Mouse (Mus musculus) embryonic facial prominence, embryonic 11.5 days (tissue): ENCODE results near the gene Slit3. TPM values are rescaled to one million over a fixed set of nuclear protein-coding genes. Genes with fewer than 3 reads are reported as not detected.
A peak's percentile ranks its signal among the peaks of the same experiment; 100 is the strongest.

ENCODE experiments used
- ATAC-seq: fragments of 200-750 bp; cut with Nextera tagmentation; replicated peaks from 2 replicates; pipeline ENCODE4 v1.8.0; 2017; ENCODE audit warnings: low read depth; ENCODE audit not compliant: insufficient number of reproducible peaks, low FRiP score, low TSS enrichment
- DNase-seq: peaks from one replicate; pipeline ENCODE4 v3.0.0-alpha.2; 2015; ENCODE audit warnings: low spot score
- H3K27ac ChIP-seq: fragments of 300-500 bp; sonication (generic); replicated peaks from 2 replicates; pipeline ENCODE4 v1.5.1; 2014; ENCODE audit warnings: mild to moderate bottlenecking, low read depth, low read length, control low read depth
- H3K27me3 ChIP-seq: fragments of 300-500 bp; sonication (generic); 2 replicates; pipeline ENCODE4 v1.6.1; 2014; ENCODE audit warnings: mild to moderate bottlenecking, low read length, moderate library complexity, mixed read lengths; ENCODE audit not compliant: control insufficient read depth, insufficient read depth
- H3K36me3 ChIP-seq: fragments of 300-500 bp; sonication (generic); replicated peaks from 2 replicates; pipeline ENCODE4 v1.6.1; 2014; ENCODE audit warnings: low read depth, mild to moderate bottlenecking, low read length, moderate library complexity, mixed read lengths; ENCODE audit not compliant: control insufficient read depth, insufficient read depth
- H3K4me1 ChIP-seq: fragments of 300-500 bp; sonication (generic); 2 replicates; pipeline ENCODE4 v1.6.1; 2014; ENCODE audit warnings: low read length, mixed read lengths; ENCODE audit not compliant: control insufficient read depth, insufficient read depth
- H3K4me2 ChIP-seq: fragments of 300-500 bp; sonication (generic); 2 replicates; pipeline ENCODE4 v1.6.1; 2014; ENCODE audit warnings: low read depth, mild to moderate bottlenecking, control low read depth, low read length, moderate library complexity
- H3K4me3 ChIP-seq: fragments of 300-500 bp; sonication (generic); 2 replicates; pipeline ENCODE4 v1.5.1; 2014; ENCODE audit warnings: low read depth, low read length, control low read depth
- H3K9ac ChIP-seq: fragments of 300-500 bp; sonication (generic); replicated peaks from 2 replicates; pipeline ENCODE4 v1.6.1; 2014; ENCODE audit warnings: mild to moderate bottlenecking, control low read depth, low read length
- H3K9me3 ChIP-seq: fragments of 300-500 bp; sonication (generic); replicated peaks from 2 replicates; pipeline ENCODE4 v1.6.1; 2016; ENCODE audit warnings: mild to moderate bottlenecking, low read length, inconsistent platforms, mixed read lengths; ENCODE audit not compliant: control insufficient read depth
- WGBS: fragments of 180-500 bp; shearing (Covaris S2); extraction: QIAGEN DNeasy Blood & Tissue Kit; methylation state at CpG from one replicate; pipeline ENCODE4 v1.1.7; 2014; 5-methylcytosine and 5-hydroxymethylcytosine counted together
- polyA plus RNA-seq: library from polyadenylated mRNA; unstranded; fragments of >200 nt; fragmentation: Nextera tagmentation; extraction: Ambion mirVana; gene quantifications from 2 replicates; pipeline ENCODE4 v1.2.1, GENCODE M21; 2014

Gene Slit3
- polyA plus RNA-seq, 1 experiment from 2014 or later, result 10.5 TPM

GRCm38 (mm10) chr11:35504916-35505315 is 383.9 kb downstream of the Slit3 start:
- ATAC-seq (no peak), DNase-seq (no peak)
- Histone ChIP-seq H3K27me3 (no peaks in the 10 kb centered on the region), H3K4me2 (no peak overlapping the region), H3K4me1 (peaks cover 5% of the 10 kb centered on the region; the same call in 1 of the 2 replicates), H3K36me3 (no peaks in the 10 kb centered on the region), H3K4me3 (no peak overlapping the region), H3K9me3 (no peaks in the 10 kb centered on the region), H3K9ac (no peak overlapping the region), H3K27ac (no peak overlapping the region)
- WGBS, result 51% methylated on average over 8 of the region's 8 CpGs

GRCm38 (mm10) chr11:35505316-35505715 is 384.3 kb downstream of the Slit3 start:
- 43% methylated on average over 4 of the region's 4 CpGs for WGBS
- Histone ChIP-seq H3K9ac (no peak overlapping the region), H3K36me3 (no peaks in the 10 kb centered on the region), H3K27me3 (no peaks in the 10 kb centered on the region), H3K4me3 (no peak overlapping the region), H3K4me2 (no peak overlapping the region), H3K27ac (no peak overlapping the region), H3K4me1 (peaks cover 5% of the 10 kb centered on the region; the same call in 1 of the 2 replicates), H3K9me3 (no peaks in the 10 kb centered on the region)
- DNase-seq (no peak), ATAC-seq (no peak)

DNA sequence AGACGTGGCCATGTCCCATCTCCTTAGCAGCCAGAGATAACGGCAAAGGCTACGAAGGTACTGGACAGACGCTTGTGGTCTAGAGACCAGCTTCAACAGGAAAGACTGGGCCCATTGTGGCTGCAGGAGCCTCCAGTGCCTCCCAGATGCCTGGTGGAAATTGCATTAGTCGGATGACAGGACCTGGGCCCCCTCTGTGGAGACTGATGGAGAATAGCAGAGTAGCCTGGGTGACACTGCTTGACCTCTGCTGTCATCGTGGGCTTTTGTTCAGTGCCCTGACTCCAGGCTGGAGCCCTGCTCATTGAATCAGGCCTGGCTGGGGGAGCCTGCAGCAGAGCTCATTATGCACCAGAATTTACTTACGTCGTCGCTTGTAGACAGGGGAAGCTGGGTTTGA is 384.8 kb downstream of the Slit3 start:
- H3K27me3 ChIP-seq, result no peaks in the 10 kb centered on the region
- H3K4me2 ChIP-seq, result no peak overlapping the region
- H3K9me3 ChIP-seq, result no peaks in the 10 kb centered on the region
- ATAC-seq (peak; percentile 42; the same call in 1 of the 2 replicates), DNase-seq (no peak)
- H3K4me1 ChIP-seq, result peaks cover 5% of the 10 kb centered on the region; the same call in 1 of the 2 replicates
- H3K9ac ChIP-seq, result no peak overlapping the region
- no peaks in the 10 kb centered on the region for H3K36me3 ChIP-seq
- H3K4me3 ChIP-seq, result no peak overlapping the region
- H3K27ac ChIP-seq, result no peak overlapping the region
- WGBS, result 12% methylated on average over 9 of the region's 9 CpGs

DNA sequence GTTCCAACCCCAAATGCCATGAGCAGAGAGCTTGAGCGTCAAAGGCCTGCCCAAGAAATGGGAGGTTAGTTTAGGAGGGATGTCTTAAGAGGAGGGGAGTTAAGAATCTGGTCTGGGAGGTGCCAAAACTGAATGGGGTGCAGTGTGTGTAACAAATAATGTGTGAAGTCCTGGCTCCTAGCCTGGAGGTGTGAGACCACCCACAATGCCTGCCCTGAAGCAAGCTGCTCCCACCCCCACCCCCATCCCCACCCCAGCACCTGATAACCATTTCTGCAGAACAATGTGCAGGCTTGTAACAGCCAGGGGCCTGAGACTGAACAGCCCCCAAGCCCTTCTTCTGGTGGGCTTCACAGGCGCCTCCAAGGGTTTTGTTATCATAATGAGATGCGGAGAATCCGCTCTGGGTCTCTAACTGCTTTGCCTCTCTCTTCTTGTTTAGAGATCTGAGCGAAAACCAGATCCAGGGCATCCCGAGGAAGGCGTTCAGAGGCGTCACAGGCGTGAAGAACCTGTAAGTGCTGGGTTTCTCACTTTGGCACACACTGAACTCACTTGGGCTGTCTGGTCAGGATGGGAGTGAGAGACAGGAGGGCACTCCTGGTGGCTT is 386.9 kb downstream of the Slit3 start:
- Histone ChIP-seq H3K36me3 (no peaks in the 10 kb centered on the region), H3K4me1 (peaks cover 4% of the 10 kb centered on the region; the same call in 1 of the 2 replicates), H3K9ac (no peak overlapping the region), H3K9me3 (no peaks in the 10 kb centered on the region), H3K4me3 (no peak overlapping the region), H3K27ac (peak overlapping the region; percentile 1; the same call in 1 of the 2 replicates), H3K4me2 (no peak overlapping the region), H3K27me3 (no peaks in the 10 kb centered on the region)
- no peak for ATAC-seq
- no peak for DNase-seq
- 38% methylated on average over 9 of the region's 9 CpGs for WGBS

GRCm38 (mm10) chr11:35512686-35513085 is 391.7 kb downstream of the Slit3 start:
- no peak for ATAC-seq
- H3K4me1 ChIP-seq, result peaks cover 8% of the 10 kb centered on the region; the same call in 1 of the 2 replicates
- WGBS, result 3% methylated on average over 4 of the region's 4 CpGs
- H3K27me3 ChIP-seq, result no peaks in the 10 kb centered on the region
- H3K9me3 ChIP-seq, result no peaks in the 10 kb centered on the region
- H3K27ac ChIP-seq, result no peak overlapping the region
- no peak overlapping the region for H3K4me2 ChIP-seq
- no peaks in the 10 kb centered on the region for H3K36me3 ChIP-seq
- no peak overlapping the region for H3K4me3 ChIP-seq
- DNase-seq, result peak; percentile 58
- H3K9ac ChIP-seq, result no peak overlapping the region

DNA sequence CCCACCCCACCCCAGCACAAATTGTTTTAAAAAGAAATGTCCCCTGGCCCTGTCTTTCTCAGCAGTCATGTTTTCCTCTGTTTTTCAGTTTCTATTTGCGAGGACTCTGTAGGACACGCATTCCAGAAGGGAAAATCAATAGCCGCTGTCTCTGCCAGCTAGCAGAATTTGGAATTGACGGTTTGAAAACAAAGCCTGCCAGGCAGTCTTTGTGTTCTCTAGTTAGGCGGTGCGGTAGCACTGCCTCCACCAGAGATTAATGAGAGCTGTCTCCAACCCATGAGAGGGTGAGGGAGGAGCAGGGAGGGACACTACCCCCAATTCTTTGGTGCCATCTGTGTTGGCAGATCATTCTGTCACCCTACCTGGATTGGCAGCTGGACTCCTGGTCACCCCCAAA is 392.3 kb downstream of the Slit3 start:
- H3K9me3 ChIP-seq, result no peaks in the 10 kb centered on the region
- no peak overlapping the region for H3K4me2 ChIP-seq
- no peaks in the 10 kb centered on the region for H3K27me3 ChIP-seq
- WGBS, result 14% methylated on average over 6 of the region's 6 CpGs
- H3K36me3 ChIP-seq, result no peaks in the 10 kb centered on the region
- no peak overlapping the region for H3K4me3 ChIP-seq
- H3K4me1 ChIP-seq, result peaks cover 8% of the 10 kb centered on the region; the same call in 1 of the 2 replicates
- no peak overlapping the region for H3K27ac ChIP-seq
- DNase-seq (no peak), ATAC-seq (no peak)
- H3K9ac ChIP-seq, result no peak overlapping the region; the same call in 1 of the 2 replicates

- Histone ChIP-seq H3K36me3 (no peaks in the 10 kb centered on the region), H3K27me3 (no peaks in the 10 kb centered on the region), H3K4me3 (no peak overlapping the region), H3K9ac (no peak overlapping the region), H3K4me1 (0 out of 2 replicates have a peak, but pooled peaks cover under 1% of the 10 kb centered on the region), H3K4me2 (no peak overlapping the region), H3K9me3 (no peaks in the 10 kb centered on the region), H3K27ac (no peak overlapping the region)
- WGBS, result 14% methylated on average over 10 of the region's 10 CpGs
- ATAC-seq (no peak), DNase-seq (peak; percentile 66)
Observed at GRCm38 (mm10) chr11:35522802-35523452, 401.9 kb downstream of the Slit3 start.

DNA sequence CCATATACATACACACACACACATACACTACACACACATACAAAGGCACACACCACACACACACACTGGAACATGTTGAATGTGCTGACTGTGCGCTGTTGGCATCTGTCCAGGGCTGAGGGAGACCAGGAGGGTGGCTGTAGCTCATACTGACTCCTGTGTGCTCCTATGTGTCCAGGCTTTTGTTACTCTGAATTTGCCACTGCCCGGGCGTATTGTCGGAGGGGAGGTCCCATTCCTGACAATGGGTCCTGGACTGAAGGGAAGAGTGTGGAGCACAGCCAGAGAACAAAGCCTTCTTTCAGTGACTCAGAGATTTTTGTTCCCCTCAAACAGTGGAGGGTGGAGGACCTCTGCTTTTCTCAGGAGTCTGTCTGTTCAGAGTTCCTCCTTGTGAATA is 402.7 kb downstream of the Slit3 start:
- 0 out of 2 replicates have a peak overlapping the region, but pooled peaks have one; percentile 13 for H3K27ac ChIP-seq
- no peak for DNase-seq
- H3K4me3 ChIP-seq, result no peak overlapping the region
- 52% methylated on average over 4 of the region's 4 CpGs for WGBS
- peak; percentile 57; the same call in 1 of the 2 replicates for ATAC-seq
- no peaks in the 10 kb centered on the region for H3K27me3 ChIP-seq
- peaks cover 5% of the 10 kb centered on the region; the same call in 1 of the 2 replicates for H3K4me1 ChIP-seq
- no peak overlapping the region for H3K9ac ChIP-seq
- H3K4me2 ChIP-seq, result no peak overlapping the region
- H3K36me3 ChIP-seq, result no peaks in the 10 kb centered on the region
- no peaks in the 10 kb centered on the region for H3K9me3 ChIP-seq
